Mouse (Mus musculus): ENCODE data around the gene Ripor2. TPM values are rescaled to one million over a fixed set of nuclear protein-coding genes. Genes with fewer than 3 reads are reported as not detected.

Gene Ripor2
- polyA plus RNA-seq, 1 experiment from 2014 or later, result 21.7 TPM

- 61% methylated on average over 9 of the region's 9 CpGs for WGBS
- Histone ChIP-seq H3K27me3 (no peaks in the 10 kb centered on the region), H3K9ac (no peak overlapping the region), H3K4me1 (replicated peaks) (0 out of 2 replicates have a peak, but pooled peaks cover 3% of the 10 kb centered on the region), H3K36me3 (no peaks in the 10 kb centered on the region), H3K4me2 (no peak overlapping the region), H3K4me3 (no peak overlapping the region), H3K9me3 (0 out of 2 replicates have a peak, but pooled peaks cover 3% of the 10 kb centered on the region), H3K27ac (replicated peaks) (no peak overlapping the region)
- ATAC-seq (ENCODE audit: low read depth), result no peak
Observed at GRCm38 (mm10) chr13:24585369-24585768, 3.4 kb downstream of the Ripor2 start.

- H3K4me2 ChIP-seq, result no peak overlapping the region
- no peaks in the 10 kb centered on the region for H3K36me3 ChIP-seq
- 0 out of 2 replicates have a peak, but pooled peaks cover 3% of the 10 kb centered on the region for H3K9me3 ChIP-seq
- ATAC-seq (ENCODE audit: low read depth), result no peak
- H3K9ac ChIP-seq, result no peak overlapping the region
- H3K27ac ChIP-seq (replicated peaks), result no peak overlapping the region
- H3K4me3 ChIP-seq, result no peak overlapping the region
- H3K27me3 ChIP-seq, result no peaks in the 10 kb centered on the region
- H3K4me1 ChIP-seq (replicated peaks), result no peaks in the 10 kb centered on the region
- WGBS, result 85% methylated on average over 12 of the region's 12 CpGs
Observed at GRCm38 (mm10) chr13:24587192-24587895, 5.4 kb downstream of the Ripor2 start.

DNA sequence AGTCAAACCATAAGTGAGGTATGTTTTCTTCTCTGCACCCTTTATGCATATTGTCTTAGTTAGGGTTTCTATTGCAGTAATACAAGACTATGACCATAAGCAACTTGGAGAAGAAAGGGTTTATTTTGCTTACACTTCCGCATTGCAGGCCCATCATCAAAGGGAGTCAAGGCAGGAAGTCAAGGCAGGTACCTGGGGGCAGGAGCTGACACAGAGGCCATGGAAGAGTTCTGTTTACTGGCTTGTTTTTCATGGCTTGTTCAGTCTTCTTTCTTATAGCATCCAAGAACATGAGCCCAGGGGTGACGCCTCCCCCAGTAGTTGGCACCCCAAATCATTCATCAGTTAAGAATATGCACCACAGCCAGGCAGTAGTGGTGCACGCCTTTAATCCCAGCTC, 6.6 kb downstream of the Ripor2 start:
- Histone ChIP-seq H3K9me3 (no peaks in the 10 kb centered on the region), H3K27me3 (no peaks in the 10 kb centered on the region), H3K4me1 (replicated peaks) (no peaks in the 10 kb centered on the region), H3K27ac (replicated peaks) (no peak overlapping the region), H3K9ac (no peak overlapping the region), H3K36me3 (no peaks in the 10 kb centered on the region), H3K4me2 (no peak overlapping the region), H3K4me3 (no peak overlapping the region)
- no peak for ATAC-seq (ENCODE audit: low read depth)
- 90% methylated on average over 3 of the region's 3 CpGs for WGBS

DNA sequence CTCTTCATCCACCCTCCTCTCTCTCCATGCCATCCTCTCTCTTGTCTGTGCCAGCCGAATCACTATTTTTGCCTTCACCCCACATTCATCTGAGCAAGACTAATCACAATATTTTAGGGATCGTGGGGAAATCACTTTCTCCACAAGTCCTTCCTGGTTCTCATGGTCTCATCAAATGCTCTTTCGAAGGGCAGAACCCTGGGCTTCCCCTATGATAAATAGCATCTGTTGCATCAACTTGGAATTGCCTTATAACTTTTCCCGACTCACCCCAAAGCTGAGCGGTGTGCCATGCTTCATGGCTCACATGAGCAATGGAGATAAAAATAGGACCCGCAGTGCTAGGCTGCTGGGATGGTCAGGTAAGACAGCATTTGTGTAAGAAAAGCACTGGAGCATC, 9.7 kb downstream of the Ripor2 start:
- ATAC-seq (ENCODE audit: low read depth), result no peak

GRCm38 (mm10) chr13:24594303-24594702, 12.3 kb downstream of the Ripor2 start:
- Histone ChIP-seq H3K9ac (no peak overlapping the region), H3K36me3 (no peaks in the 10 kb centered on the region), H3K27ac (replicated peaks) (no peak overlapping the region), H3K27me3 (no peaks in the 10 kb centered on the region), H3K4me3 (no peak overlapping the region), H3K9me3 (no peaks in the 10 kb centered on the region; the same call in 1 of the 2 replicates), H3K4me2 (no peak overlapping the region), H3K4me1 (replicated peaks) (no peaks in the 10 kb centered on the region)
- no peak for ATAC-seq (ENCODE audit: low read depth)
- WGBS, result 82% methylated on average over 3 of the region's 3 CpGs

More for the DNA sequence above, 9.7 kb downstream of the Ripor2 start:
- no peak overlapping the region for H3K4me2 ChIP-seq
- H3K9ac ChIP-seq, result no peak overlapping the region
- no peaks in the 10 kb centered on the region for H3K27me3 ChIP-seq
- no peak overlapping the region for H3K4me3 ChIP-seq
- H3K9me3 ChIP-seq, result no peaks in the 10 kb centered on the region; the same call in 1 of the 2 replicates
- 92% methylated on average over 6 of the region's 6 CpGs for WGBS
- no peaks in the 10 kb centered on the region for H3K4me1 ChIP-seq (replicated peaks)
- no peak overlapping the region for H3K27ac ChIP-seq (replicated peaks)
- no peaks in the 10 kb centered on the region for H3K36me3 ChIP-seq

GRCm38 (mm10) chr13:24599631-24600041, 17.6 kb downstream of the Ripor2 start:
- Histone ChIP-seq H3K9ac (no peak overlapping the region), H3K9me3 (no peaks in the 10 kb centered on the region; the same call in 1 of the 2 replicates), H3K27me3 (no peaks in the 10 kb centered on the region), H3K27ac (replicated peaks) (no peak overlapping the region), H3K4me3 (no peak overlapping the region), H3K36me3 (no peaks in the 10 kb centered on the region), H3K4me1 (replicated peaks) (peaks cover 14% of the 10 kb centered on the region), H3K4me2 (no peak overlapping the region)
- 87% methylated on average over 11 of the region's 11 CpGs for WGBS
- ATAC-seq (ENCODE audit: low read depth), result no peak

- Histone ChIP-seq H3K27ac (replicated peaks) (no peak overlapping the region), H3K4me3 (no peak overlapping the region), H3K36me3 (no peaks in the 10 kb centered on the region), H3K9ac (no peak overlapping the region), H3K4me2 (peak overlapping the region; percentile 5), H3K9me3 (no peaks in the 10 kb centered on the region), H3K4me1 (replicated peaks) (peaks cover 27% of the 10 kb centered on the region), H3K27me3 (no peaks in the 10 kb centered on the region)
- WGBS, result 20% methylated on average over 4 of the region's 4 CpGs
- no peak for ATAC-seq (ENCODE audit: low read depth)
Observed at GRCm38 (mm10) chr13:24602978-24603377, 21.0 kb downstream of the Ripor2 start.

- Histone ChIP-seq H3K4me2 (peak overlapping the region; percentile 5), H3K27me3 (no peaks in the 10 kb centered on the region), H3K27ac (replicated peaks) (no peak overlapping the region), H3K36me3 (no peaks in the 10 kb centered on the region), H3K4me3 (no peak overlapping the region), H3K9ac (no peak overlapping the region), H3K9me3 (no peaks in the 10 kb centered on the region), H3K4me1 (replicated peaks) (peaks cover 27% of the 10 kb centered on the region)
- ATAC-seq (ENCODE audit: low read depth), result 0 out of 2 replicates have a peak, but pooled peaks have one; percentile 13
- 22% methylated on average over 11 of the region's 11 CpGs for WGBS
Observed at GRCm38 (mm10) chr13:24603591-24604009, 21.6 kb downstream of the Ripor2 start.

GRCm38 (mm10) chr13:24604096-24604495, 22.1 kb downstream of the Ripor2 start:
- peaks cover 27% of the 10 kb centered on the region for H3K4me1 ChIP-seq (replicated peaks)
- WGBS, result 23% methylated on average over 4 of the region's 4 CpGs
- H3K27ac ChIP-seq (replicated peaks), result no peak overlapping the region
- no peak overlapping the region for H3K4me2 ChIP-seq
- 0 out of 2 replicates have a peak, but pooled peaks have one; percentile 6 for ATAC-seq (ENCODE audit: low read depth)
- H3K27me3 ChIP-seq, result no peaks in the 10 kb centered on the region
- H3K9me3 ChIP-seq, result no peaks in the 10 kb centered on the region
- no peaks in the 10 kb centered on the region for H3K36me3 ChIP-seq
- no peak overlapping the region for H3K4me3 ChIP-seq
- no peak overlapping the region for H3K9ac ChIP-seq

DNA sequence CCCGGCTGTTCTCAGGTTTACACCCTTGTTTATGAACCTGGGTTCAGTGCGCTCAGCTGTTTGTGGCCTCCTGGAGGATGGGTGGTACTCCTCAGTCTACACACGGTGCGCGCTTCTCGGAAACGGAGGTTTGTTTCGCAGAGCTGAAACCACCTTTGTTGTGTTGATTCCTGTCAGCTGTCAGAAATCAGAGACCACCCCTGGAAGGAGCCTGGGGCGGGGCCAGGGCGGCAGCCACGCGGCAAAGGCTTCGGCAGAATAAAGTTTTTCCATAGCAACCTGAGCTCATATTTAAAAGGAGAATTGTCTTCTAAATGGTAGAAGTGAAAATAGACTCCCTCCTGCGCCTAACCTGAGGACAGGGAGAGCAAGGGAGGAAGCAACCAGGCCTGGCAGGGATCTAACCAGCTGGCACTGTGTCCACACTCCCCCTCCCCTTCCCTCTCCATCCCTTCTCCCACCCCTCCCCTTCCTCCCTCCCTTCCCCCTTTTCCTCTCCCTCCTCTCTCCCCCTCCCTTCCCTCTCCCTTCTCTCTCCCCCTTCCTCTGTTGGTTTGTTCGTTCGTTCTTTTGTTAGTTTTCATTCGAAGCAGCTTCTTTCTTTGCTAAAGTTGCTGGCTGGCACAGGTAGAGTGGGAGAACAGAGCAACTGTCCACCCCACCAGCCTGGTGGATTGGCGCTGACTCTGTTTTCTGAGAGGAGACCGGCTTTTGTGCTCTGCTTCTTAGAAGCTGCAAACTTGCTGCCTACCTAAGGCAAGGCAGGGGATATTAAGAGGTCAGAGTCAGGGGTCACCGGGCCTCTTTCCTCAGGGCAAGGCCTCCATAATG, 23.0 kb downstream of the Ripor2 start:
- Histone ChIP-seq H3K4me3 (peak overlapping the region; percentile 24), H3K27ac (replicated peaks) (peak overlapping the region; percentile 73), H3K4me2 (peak overlapping the region; percentile 56), H3K27me3 (no peaks in the 10 kb centered on the region), H3K4me1 (replicated peaks) (peaks cover 27% of the 10 kb centered on the region), H3K36me3 (no peaks in the 10 kb centered on the region), H3K9ac (peak overlapping the region; percentile 60), H3K9me3 (no peaks in the 10 kb centered on the region)
- ATAC-seq (ENCODE audit: low read depth), result peak; percentile 78
- WGBS, result 2% methylated on average over 20 of the region's 20 CpGs

DNA sequence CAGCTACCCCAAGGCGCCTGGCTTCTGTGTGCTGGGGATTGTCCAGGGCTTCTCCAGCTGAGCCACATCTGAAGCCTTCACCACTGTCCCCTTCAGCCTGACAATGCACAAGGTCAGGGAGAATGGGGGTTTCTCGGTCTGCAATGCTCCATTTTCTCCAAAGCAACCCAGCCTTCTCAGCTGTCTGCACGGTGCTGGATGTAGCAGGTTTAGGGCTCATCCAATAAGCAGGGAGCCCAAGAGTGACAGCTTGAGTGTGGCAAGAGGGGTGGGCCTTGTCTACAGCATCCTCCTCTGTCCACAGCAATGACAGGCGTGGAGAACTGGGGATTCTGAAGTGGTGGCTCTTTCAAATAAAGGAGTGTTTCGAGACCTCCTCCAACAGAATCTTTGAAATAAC, 23.8 kb downstream of the Ripor2 start:
- Histone ChIP-seq H3K4me1 (replicated peaks) (peaks cover 27% of the 10 kb centered on the region), H3K27ac (replicated peaks) (peak overlapping the region; percentile 38), H3K9me3 (no peaks in the 10 kb centered on the region), H3K4me2 (no peak overlapping the region), H3K4me3 (no peak overlapping the region), H3K27me3 (no peaks in the 10 kb centered on the region), H3K9ac (peak overlapping the region; percentile 60; the same call in 1 of the 2 replicates), H3K36me3 (no peaks in the 10 kb centered on the region)
- 0 out of 2 replicates have a peak, but pooled peaks have one; percentile 20 for ATAC-seq (ENCODE audit: low read depth)
- 59% methylated on average over 5 of the region's 5 CpGs for WGBS

DNA sequence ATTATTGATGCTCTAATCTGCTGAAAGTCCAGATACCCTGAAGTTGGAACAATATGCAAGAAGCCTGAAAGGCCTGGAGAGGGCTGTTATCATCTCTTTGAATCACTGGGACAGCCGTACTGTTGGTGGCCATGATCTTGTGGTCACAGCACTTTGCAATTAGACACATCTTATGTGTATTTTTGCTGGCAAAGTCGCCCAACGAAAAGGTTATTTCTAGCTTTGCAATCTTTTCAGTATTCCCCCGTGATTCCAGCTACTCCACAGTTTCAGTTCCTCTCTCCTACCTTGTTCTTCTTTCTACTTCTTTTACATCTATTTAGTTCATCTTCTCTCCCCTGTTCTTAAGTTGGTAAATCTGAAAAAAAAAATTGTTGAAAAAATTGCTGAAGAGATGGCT, 26.0 kb downstream of the Ripor2 start:
- Histone ChIP-seq H3K9ac (no peak overlapping the region), H3K4me1 (replicated peaks) (peaks cover 24% of the 10 kb centered on the region), H3K36me3 (no peaks in the 10 kb centered on the region), H3K9me3 (no peaks in the 10 kb centered on the region), H3K4me2 (no peak overlapping the region), H3K27ac (replicated peaks) (no peak overlapping the region), H3K27me3 (no peaks in the 10 kb centered on the region), H3K4me3 (no peak overlapping the region)
- WGBS, result 91% methylated on average over 4 of the region's 4 CpGs
- no peak for ATAC-seq (ENCODE audit: low read depth)
